Mouse (Mus musculus): ENCODE results near the gene Dpm3.

Gene Dpm3

GRCm38 (mm10) chr3:89295685-89296230, 36.6 kb downstream of the Dpm3 start:
- DNase-seq, result no peak

DNA sequence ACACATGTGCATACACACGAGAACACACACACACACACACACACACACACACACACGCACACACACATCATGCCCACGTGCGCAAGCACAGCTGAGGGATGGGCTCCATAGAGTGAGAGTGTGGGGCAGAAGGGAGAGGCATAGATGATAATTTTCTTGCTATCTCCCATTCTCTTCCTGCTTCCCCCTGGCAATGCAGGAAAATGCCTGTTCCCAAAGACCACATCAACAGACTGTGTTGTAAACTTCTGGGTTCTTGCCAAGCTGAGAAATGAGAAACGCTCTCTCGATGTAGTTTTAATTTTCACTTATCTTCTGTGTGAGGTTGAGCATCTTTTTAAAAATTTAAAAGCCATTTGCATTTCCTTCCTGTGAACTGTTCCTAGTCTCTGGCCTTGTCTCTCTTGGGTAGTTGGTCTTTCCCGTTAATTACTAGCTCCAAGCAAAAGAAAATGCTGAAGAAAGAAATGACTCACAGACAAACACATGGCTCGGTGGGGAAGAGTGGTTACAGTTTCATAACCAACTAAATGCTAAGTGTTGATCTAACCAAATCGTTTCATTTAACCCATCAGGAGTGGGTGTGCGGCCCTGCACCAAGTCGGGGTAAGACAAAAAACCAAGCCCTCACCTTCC, 37.7 kb downstream of the Dpm3 start:
- no peak for DNase-seq

GRCm38 (mm10) chr3:89298908-89299307, 39.8 kb downstream of the Dpm3 start:
- DNase-seq, result no peak

DNA sequence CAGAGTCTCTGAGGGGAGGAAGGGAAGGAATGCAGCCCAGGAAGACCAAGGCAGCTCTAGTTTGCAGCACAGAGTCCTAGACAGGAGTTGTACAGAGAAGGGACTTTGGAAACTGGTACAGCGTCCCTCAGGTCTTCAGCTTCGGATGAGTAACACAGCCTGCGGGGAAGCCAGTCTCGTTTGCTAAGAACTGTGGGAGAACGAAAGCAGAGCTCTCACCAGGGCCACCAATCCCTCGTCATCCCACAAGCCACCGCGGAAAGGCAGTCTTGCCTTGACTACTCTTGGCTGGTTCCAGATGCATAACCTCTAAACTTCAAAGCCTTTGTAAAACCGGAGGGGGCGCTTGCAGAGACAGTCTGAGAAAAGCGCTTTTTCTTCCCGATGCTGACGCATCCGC, 40.3 kb downstream of the Dpm3 start:
- DNase-seq, result no peak

GRCm38 (mm10) chr3:89300071-89300470, 40.9 kb downstream of the Dpm3 start:
- no peak for DNase-seq

- DNase-seq, result no peak
Observed at GRCm38 (mm10) chr3:89300514-89300913, 41.4 kb downstream of the Dpm3 start.

- DNase-seq, result no peak
Observed at GRCm38 (mm10) chr3:89304440-89304839, 45.3 kb downstream of the Dpm3 start.

GRCm38 (mm10) chr3:89305105-89305504, 45.9 kb downstream of the Dpm3 start:
- DNase-seq, result no peak

GRCm38 (mm10) chr3:89305551-89306325, 46.6 kb downstream of the Dpm3 start:
- DNase-seq, result no peak

GRCm38 (mm10) chr3:89308089-89308488, 48.9 kb downstream of the Dpm3 start:
- peak; percentile 84 for DNase-seq

DNA sequence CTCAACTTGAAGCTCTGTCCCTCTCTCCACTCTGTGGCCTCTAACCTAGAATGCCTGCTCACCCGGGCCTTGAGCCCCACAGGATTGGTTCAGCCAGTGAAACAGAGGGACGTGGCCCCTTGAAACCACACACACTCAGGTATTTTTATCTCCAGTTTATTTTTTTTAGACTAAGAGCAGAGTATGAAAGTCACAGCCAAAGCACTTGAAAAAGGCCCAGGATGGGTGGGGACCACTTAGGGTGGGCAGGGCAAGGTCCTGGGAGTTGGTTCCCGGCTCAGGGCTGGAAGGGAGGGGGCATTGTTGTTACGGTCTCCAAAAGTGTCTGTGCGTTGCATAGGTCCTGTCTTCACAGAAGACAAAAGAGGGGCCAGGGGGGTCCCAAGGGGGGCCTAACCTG, 55.2 kb downstream of the Dpm3 start:
- no peak for DNase-seq

- no peak for DNase-seq
Observed at GRCm38 (mm10) chr3:89314791-89315190, 55.6 kb downstream of the Dpm3 start.

GRCm38 (mm10) chr3:89315195-89315929, 56.2 kb downstream of the Dpm3 start:
- peak; percentile 83 to 93 for DNase-seq

GRCm38 (mm10) chr3:89315930-89316831, 57.0 kb downstream of the Dpm3 start:
- DNase-seq, result peak in 1 of 2 experiments; percentile 41

Measured in cerebellum, postnatal 14 days (tissue).